Mouse (Mus musculus) lung, postnatal 10 days (tissue): ENCODE data around the gene Tmem88b.
"Not testable (repeated sequence)": the region's sequence is repeated elsewhere in the genome, so short reads cannot be mapped to it uniquely, and the experiment has no call there.

Source experiments
- DNase-seq: peaks from one replicate; pipeline ENCODE4 v3.0.0; 2021

The Tmem88b gene

GRCm38 (mm10) chr4:155759862-155760612 lies 25.6 kb downstream of the Tmem88b start:
- DNase-seq = peak; percentile 44

DNA sequence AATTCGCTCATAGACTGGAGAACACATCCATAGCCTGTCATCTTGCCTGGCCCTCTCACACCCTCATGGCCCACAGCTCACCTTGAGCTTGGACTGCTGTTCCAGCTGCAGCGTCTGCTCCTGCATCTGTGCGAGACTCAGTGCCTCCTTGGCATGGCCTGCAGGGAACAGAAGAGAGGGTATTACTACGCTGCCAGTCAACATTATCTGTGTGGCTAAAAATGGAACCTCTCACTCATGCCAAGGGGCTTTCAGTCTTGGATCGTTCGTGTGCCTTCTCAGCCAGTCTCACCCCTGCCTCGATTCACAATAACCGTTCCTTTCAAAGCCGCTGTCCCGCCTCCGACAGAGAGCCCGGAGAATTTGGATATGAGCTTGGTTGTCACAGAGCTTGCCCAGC lies 28.7 kb downstream of the Tmem88b start:
- no peak for DNase-seq

- DNase-seq = no peak
Observed at GRCm38 (mm10) chr4:155746575-155747490, 38.8 kb downstream of the Tmem88b start.

- DNase-seq = no peak
Observed at GRCm38 (mm10) chr4:155746036-155746548, 39.6 kb downstream of the Tmem88b start.

GRCm38 (mm10) chr4:155745136-155745535 lies 40.5 kb downstream of the Tmem88b start:
- no peak for DNase-seq

- DNase-seq = no peak
Observed at GRCm38 (mm10) chr4:155744474-155744873, 41.2 kb downstream of the Tmem88b start.

DNA sequence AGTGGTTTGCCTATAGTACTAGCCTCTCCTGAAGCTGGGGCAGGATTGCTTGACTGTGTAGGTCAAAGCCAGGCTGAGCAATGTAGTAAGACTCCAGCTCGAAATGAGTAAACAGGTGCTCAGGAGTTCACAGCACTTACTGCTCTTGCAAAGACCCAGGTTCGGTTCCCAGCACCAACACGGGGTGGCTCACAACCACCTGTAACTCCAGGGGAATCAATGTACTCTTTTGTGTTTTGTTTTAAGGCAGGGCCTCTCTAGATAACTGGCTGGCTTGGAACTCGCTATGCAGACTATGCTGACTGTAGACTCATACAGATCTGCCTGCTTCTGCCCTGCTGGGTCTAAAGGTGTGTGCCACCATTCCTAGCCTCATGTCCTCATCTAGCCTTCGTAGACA lies 43.0 kb downstream of the Tmem88b start:
- DNase-seq = no peak

- not testable (repeated sequence) for DNase-seq
Observed at GRCm38 (mm10) chr4:155740681-155741080, 45.0 kb downstream of the Tmem88b start.

GRCm38 (mm10) chr4:155739741-155740636 lies 45.7 kb downstream of the Tmem88b start:
- no peak for DNase-seq

- DNase-seq = no peak
Observed at GRCm38 (mm10) chr4:155739152-155739551, 46.5 kb downstream of the Tmem88b start.

DNA sequence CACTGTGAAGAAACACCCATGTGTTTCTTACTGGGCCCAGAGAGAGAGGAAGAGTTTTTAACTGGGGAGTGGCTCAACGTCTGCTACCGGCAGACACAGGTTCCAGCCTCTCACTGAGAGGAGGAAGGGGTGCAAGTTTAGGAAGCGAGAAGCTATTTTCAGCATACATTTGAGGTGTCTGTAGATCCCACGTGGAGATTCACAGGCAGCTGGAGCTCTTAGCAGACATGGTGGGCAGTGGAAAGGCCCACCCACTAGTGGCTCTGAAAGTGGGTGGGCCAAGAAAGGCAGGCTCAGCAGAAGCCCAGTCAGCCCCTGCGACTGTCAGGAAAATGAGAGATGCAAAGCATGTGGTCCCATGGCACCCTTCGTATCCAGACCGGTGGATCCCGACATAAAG lies 47.4 kb downstream of the Tmem88b start:
- DNase-seq = no peak

DNA sequence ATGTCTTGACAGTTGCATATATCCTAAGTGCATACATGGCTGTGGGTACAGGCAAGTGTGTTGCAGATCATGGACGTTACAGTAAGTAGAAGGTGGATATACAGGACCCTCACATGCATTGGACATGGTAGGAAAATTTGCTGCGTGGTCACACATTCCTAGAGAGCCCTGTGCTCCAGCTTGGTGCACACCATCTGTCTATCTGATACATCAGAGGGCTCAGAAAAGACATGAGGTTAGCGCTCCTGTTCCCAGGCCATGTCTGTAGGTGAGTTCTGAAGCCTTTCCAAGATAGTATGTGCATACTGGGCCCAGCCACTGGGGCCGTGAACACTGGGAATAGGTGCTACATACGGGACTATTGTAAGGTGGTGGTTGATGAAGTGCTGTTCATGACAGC lies 49.3 kb downstream of the Tmem88b start:
- no peak for DNase-seq

- DNase-seq = no peak
Observed at GRCm38 (mm10) chr4:155735788-155736187, 49.9 kb downstream of the Tmem88b start.

DNA sequence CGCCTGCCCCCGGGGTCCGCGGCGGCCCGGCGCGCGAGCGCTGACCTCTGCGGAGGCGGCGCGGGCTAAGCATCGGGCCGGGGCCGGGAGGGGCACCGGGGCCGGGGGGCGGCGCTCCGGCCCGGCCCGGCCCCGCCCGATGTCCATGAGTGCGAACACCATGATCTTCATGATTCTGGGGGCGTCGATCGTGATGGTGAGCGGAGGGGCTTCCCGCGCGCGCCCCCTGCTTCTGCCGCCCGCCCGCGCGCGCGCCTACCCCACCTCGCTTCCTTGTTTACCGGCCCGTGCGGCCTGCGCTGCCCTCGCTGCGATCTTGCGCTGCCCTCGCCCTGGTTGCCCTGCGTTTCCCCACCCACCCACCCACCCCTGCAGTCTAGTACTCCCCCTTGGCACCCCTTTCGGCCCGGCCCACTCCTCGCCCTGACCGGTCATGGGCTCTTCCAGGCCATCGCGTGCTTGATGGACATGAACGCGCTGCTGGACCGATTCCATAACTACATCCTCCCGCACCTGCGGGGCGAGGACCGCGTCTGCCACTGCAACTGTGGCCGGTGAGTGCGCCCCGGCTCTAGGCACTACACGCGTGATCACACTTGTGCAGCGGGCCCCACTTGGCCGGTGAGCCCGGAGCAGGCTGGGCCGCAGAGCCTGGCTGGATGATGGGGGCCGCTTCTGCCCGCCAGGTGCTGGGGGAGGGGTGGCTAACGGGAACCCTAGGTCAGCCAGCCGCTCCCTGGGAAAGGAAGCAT lies 50.5 kb downstream of the Tmem88b start:
- peak; percentile 58 for DNase-seq

DNA sequence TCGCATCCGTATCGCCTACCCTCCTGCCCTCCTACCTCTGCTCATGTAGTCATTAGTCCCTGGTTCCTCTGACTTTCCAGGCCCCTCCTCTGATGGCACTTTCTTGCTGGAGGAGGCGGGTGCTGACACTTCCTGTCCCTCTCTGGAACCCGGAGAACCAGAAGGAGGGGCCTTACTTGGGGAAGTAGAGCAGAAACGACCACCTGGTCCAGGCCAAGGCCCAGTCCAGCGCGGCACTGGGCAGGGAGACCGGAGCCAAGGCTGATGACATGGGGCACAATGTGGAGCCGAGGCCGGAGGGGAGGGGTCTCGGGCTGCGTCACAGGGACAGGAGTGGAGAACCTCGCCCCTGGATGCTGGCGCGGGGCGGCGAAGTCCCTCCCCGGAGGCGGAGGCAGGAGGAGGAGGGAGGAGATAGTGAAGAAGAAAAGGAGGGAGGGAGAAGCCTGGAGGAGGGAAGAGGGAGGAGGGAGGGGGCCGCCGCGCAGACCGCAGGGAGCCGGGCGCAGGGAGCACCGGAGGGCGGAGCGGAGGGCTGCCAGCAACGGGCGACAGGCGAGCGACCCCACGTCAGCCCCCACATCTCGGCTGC lies 51.2 kb downstream of the Tmem88b start, which contains the start of gene Tmem240:
Gene Tmem240 (plus strand): TSS at position 451 of the 592 bp plus-strand sequence.
- peak; percentile 96 for DNase-seq

DNA sequence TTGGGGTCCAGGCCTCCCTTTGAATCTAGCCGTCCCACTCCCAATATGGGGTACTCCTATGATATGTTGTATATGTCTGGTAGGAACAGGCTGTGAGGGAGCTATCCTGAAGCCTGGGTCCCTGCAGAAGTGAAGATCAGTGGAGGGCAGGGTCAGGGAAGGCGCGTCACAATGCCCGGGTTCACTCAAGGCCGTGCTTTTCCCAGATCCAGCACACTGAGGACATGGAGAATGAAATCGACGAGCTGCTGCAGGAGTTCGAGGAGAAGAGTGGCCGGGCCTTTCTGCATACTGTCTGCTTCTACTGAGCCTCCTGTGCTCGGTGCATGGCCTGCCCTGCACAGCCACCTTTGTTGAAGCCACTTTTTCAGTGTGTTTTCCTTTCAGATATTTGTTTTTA lies 52.4 kb downstream of the Tmem88b start:
- no peak for DNase-seq
